In the genomic region with DNA sequence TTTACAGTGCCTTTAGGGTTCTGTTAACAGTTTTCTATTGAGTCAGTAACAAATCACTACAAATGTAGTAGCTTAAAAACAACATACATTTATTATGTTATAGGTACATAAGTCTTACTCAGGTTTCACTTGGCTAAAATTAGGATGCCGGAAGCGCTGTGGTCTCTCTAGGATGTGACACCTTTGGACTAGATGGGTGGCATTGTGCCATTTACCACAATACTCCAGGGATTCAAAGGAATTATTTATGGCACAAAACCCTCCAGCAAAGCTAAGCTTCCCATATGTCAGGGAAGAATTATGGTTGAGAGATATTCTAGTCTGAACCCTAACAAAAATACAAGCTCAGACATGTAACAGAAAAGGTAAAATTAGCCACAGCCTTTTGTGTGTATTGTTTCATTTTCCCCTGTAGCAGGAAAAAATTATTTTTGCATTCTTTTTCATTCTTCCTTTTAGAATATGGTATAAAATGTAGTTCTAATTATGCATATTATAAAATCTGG, we compare ENCODE assay signal across 18 mouse cellular contexts.
A peak's percentile ranks its signal among the peaks of the same experiment; 100 is the strongest.
DNase-seq lines count a peak whose midpoint lies in the region; ATAC-seq and TF ChIP-seq lines count a peak whose summit lies in the region.
"Had no signal": no experiment of that assay in that cellular context is flagged by ENCODE, and none has a peak within 500 bp of the region (broad histone marks: within the 10 kb centered on the region; RNA-seq: fewer than 3 reads in every experiment).

No protein-coding gene starts in this region.

- H3K4me2 ChIP-seq in hindbrain, postnatal 0 days (ENCODE audit: low read depth, low read length): no peak overlapping the region
- H3K4me2 ChIP-seq: forebrain, embryonic 12.5 days; heart, embryonic 15.5 days; limb, embryonic 12.5 days; liver, embryonic 13.5 days; neural tube, embryonic 12.5 days had no signal

- no peak overlapping the region for H3K4me3 ChIP-seq in hindbrain, postnatal 0 days (ENCODE audit: low read length)
- H3K4me3 ChIP-seq in hindbrain, embryonic 10.5 days: no peak overlapping the region
- H3K4me3 ChIP-seq: forebrain, embryonic 12.5 days; heart, embryonic 15.5 days; limb, embryonic 12.5 days; liver, embryonic 13.5 days; neural tube, embryonic 12.5 days had no signal

- TF ChIP-seq CTCF in hindbrain, postnatal 0 days (IDR thresholded peaks at IDR 0.05; ENCODE audit: low read depth): no peak

- no peaks in the 10 kb centered on the region for H3K36me3 ChIP-seq in hindbrain, postnatal 0 days (ENCODE audit: insufficient read depth, low read length)
- H3K36me3 ChIP-seq in hindbrain, embryonic 10.5 days: no peaks in the 10 kb centered on the region
- H3K36me3 ChIP-seq: forebrain, embryonic 12.5 days; heart, embryonic 15.5 days; limb, embryonic 12.5 days; liver, embryonic 13.5 days; neural tube, embryonic 12.5 days had no signal

- H3K9me3 ChIP-seq in hindbrain, postnatal 0 days (ENCODE audit: low read length): no peaks in the 10 kb centered on the region
- no peaks in the 10 kb centered on the region for H3K9me3 ChIP-seq in hindbrain, embryonic 10.5 days
- H3K9me3 ChIP-seq: forebrain, embryonic 12.5 days; heart, embryonic 15.5 days; limb, embryonic 12.5 days; liver, embryonic 13.5 days; neural tube, embryonic 12.5 days had no signal

- H3K27me3 ChIP-seq in hindbrain, postnatal 0 days (ENCODE audit: insufficient read depth, low read length): no peaks in the 10 kb centered on the region
- no peaks in the 10 kb centered on the region for H3K27me3 ChIP-seq in hindbrain, embryonic 10.5 days (ENCODE audit: insufficient read depth, poor library complexity, severe bottlenecking)
- H3K27me3 ChIP-seq: forebrain, embryonic 12.5 days; heart, embryonic 15.5 days; limb, embryonic 12.5 days; liver, embryonic 13.5 days; neural tube, embryonic 12.5 days had no signal

- intact Hi-C loops in left cerebral cortex, postnatal 14 days (cut with DNase I): no loop called here

- 77% methylated on average over 2 of the region's 2 CpGs for WGBS in hindbrain, postnatal 0 days
- WGBS in hindbrain, embryonic 10.5 days: 94% methylated on average over 2 of the region's 2 CpGs

- ATAC-seq in hindbrain, postnatal 0 days: no peak
- peak; percentile 92 for ATAC-seq in cerebellum, adult (ENCODE audit: insufficient number of reproducible peaks, low FRiP score, low TSS enrichment)
- no peak for ATAC-seq in activated CD4-positive, CD25-positive, alpha-beta regulatory T cell, adult 4 months

- peak; percentile 40 for DNase-seq in hindbrain, postnatal 0 days (ENCODE audit: low spot score)
- no peak for DNase-seq in hindbrain, embryonic 10.5 days (ENCODE audit: low spot score)
- DNase-seq in cerebellum, adult 9-10 months: peak; percentile 78
- peak; percentile 4 to 8 for DNase-seq in left cerebral cortex, postnatal 14 days (ENCODE audit: low spot score in 2 of 2)
- DNase-seq in ovary, postnatal 10 days (ENCODE audit: low spot score): no peak
- DNase-seq: adrenal gland, postnatal 10 days; heart, adult 18-20 months; kidney, adult 8-10 months; kidney, postnatal 4 days; liver, embryonic 13.5 days; right cerebral cortex, postnatal 4 days; thymus, postnatal 36 days had no signal

- H3K4me1 ChIP-seq in hindbrain, postnatal 0 days (ENCODE audit: insufficient read depth, low read length): no peaks in the 10 kb centered on the region
- H3K4me1 ChIP-seq in hindbrain, embryonic 10.5 days (replicated peaks): no peaks in the 10 kb centered on the region
- H3K4me1 ChIP-seq: forebrain, embryonic 12.5 days; heart, embryonic 15.5 days; limb, embryonic 12.5 days; liver, embryonic 13.5 days; neural tube, embryonic 12.5 days had no signal

- H3K27ac ChIP-seq in hindbrain, postnatal 0 days: no peak overlapping the region
- no peak overlapping the region for H3K27ac ChIP-seq in hindbrain, embryonic 10.5 days
- H3K27ac ChIP-seq: forebrain, embryonic 12.5 days; heart, embryonic 15.5 days; limb, embryonic 12.5 days; liver, embryonic 13.5 days; neural tube, embryonic 12.5 days had no signal

- no peak overlapping the region for H3K9ac ChIP-seq in hindbrain, postnatal 0 days (replicated peaks; ENCODE audit: low read length)
- H3K9ac ChIP-seq: forebrain, embryonic 12.5 days; heart, embryonic 15.5 days; limb, embryonic 12.5 days; liver, embryonic 13.5 days; neural tube, embryonic 12.5 days had no signal

Comparison
In these comparisons a context has a peak if more than half of its experiments do, and no peak if none do; other contexts are left out.
1. DNase-seq: peak in hindbrain, postnatal 0 days (single experiment), cerebellum, adult 9-10 months (single experiment) and left cerebral cortex, postnatal 14 days (2 of 2); none in hindbrain, embryonic 10.5 days (single experiment) and ovary, postnatal 10 days (single experiment).